Mouse (Mus musculus) midbrain, embryonic 11.5 days (tissue): ENCODE data around the gene Ppbp. TPM values are rescaled to one million over a fixed set of nuclear protein-coding genes. Genes with fewer than 3 reads are reported as not detected.
"Not testable (repeated sequence)": the region's sequence is repeated elsewhere in the genome, so short reads cannot be mapped to it uniquely, and the experiment has no call there.

Experiments used
- ATAC-seq: fragments of 200-750 bp; cut with Nextera tagmentation; 2 replicates; pipeline ENCODE4 v1.8.0; 2017; ENCODE audit warnings: moderate TSS enrichment, moderate library complexity; ENCODE audit not compliant: low FRiP score
- DNase-seq: peaks from one replicate; pipeline ENCODE4 v3.0.0; 2015; ENCODE audit warnings: low spot score; ENCODE audit errors: missing footprints
- H3K27ac ChIP-seq: fragments of 300-500 bp; sonication (generic); 2 replicates; pipeline ENCODE4 v1.5.1; 2014; ENCODE audit warnings: low read depth, low read length
- H3K27me3 ChIP-seq: fragments of 300-500 bp; sonication (generic); 2 replicates; pipeline ENCODE4 v1.6.1; 2014; ENCODE audit warnings: mild to moderate bottlenecking, low read length, moderate library complexity, mixed read lengths; ENCODE audit not compliant: control insufficient read depth, insufficient read depth
- H3K36me3 ChIP-seq: fragments of 300-500 bp; sonication (generic); 2 replicates; pipeline ENCODE4 v1.6.1; 2014; ENCODE audit warnings: mild to moderate bottlenecking, low read length, moderate library complexity, mixed read lengths; ENCODE audit not compliant: control insufficient read depth, insufficient read depth
- H3K4me1 ChIP-seq: fragments of 300-500 bp; sonication (generic); 2 replicates; pipeline ENCODE4 v1.6.1; 2014; ENCODE audit warnings: low read length; ENCODE audit not compliant: control insufficient read depth, insufficient read depth
- H3K4me2 ChIP-seq: fragments of 300-500 bp; sonication (generic); 2 replicates; pipeline ENCODE4 v1.6.1; 2014; ENCODE audit warnings: mild to moderate bottlenecking, moderate library complexity
- H3K4me3 ChIP-seq: fragments of 300-500 bp; sonication (generic); 2 replicates; pipeline ENCODE4 v1.5.1; 2014; ENCODE audit warnings: low read depth, low read length
- H3K9ac ChIP-seq: fragments of 300-500 bp; sonication (generic); 2 replicates; pipeline ENCODE4 v1.6.1; 2014; ENCODE audit warnings: low read length
- H3K9me3 ChIP-seq: fragments of 300-500 bp; sonication (generic); 2 replicates; pipeline ENCODE4 v1.6.1; 2016; ENCODE audit warnings: low read length; ENCODE audit not compliant: control insufficient read depth
- WGBS: fragments of 180-500 bp; shearing (Covaris S2); extraction: QIAGEN DNeasy Blood & Tissue Kit; methylation state at CpG from one replicate; pipeline ENCODE4 v1.1.7; 2014; 5-methylcytosine and 5-hydroxymethylcytosine counted together
- polyA plus RNA-seq: library from polyadenylated mRNA; unstranded; fragments of >200 nt; fragmentation: Nextera tagmentation; extraction: Ambion mirVana; gene quantifications from 2 replicates; pipeline ENCODE4 v1.2.1, GENCODE M21; 2014

Ppbp gene
- polyA plus RNA-seq, 1 experiment from 2014 or later: 16.5 TPM

DNA sequence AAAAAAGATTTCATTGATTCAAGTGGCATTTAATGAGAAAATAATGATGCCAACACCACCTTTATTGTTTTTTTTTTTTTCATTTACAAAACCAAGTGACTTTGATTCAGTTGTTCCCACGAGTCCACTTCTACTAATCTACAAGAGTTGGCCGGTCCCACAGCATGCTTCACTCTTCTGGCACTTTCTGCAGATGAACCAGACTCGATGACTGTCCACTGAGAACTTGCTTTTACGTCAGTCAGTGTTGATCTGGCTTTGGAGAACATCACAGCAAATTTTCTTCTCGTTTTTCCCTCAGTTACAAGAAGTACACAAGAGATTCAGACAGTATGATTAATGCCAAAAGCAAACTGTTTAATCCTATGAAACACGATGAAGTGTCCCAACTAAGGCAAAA is 10.5 kb downstream of the Ppbp start:
- H3K4me1 ChIP-seq: no peaks in the 10 kb centered on the region
- no peak overlapping the region for H3K4me3 ChIP-seq
- no peaks in the 10 kb centered on the region for H3K9me3 ChIP-seq
- ATAC-seq (no peak), DNase-seq (no peak)
- H3K4me2 ChIP-seq: no peak overlapping the region
- H3K9ac ChIP-seq: no peak overlapping the region
- H3K36me3 ChIP-seq: no peaks in the 10 kb centered on the region
- no peaks in the 10 kb centered on the region for H3K27me3 ChIP-seq
- H3K27ac ChIP-seq: no peak overlapping the region
- 81% methylated on average over 6 of the region's 6 CpGs for WGBS

DNA sequence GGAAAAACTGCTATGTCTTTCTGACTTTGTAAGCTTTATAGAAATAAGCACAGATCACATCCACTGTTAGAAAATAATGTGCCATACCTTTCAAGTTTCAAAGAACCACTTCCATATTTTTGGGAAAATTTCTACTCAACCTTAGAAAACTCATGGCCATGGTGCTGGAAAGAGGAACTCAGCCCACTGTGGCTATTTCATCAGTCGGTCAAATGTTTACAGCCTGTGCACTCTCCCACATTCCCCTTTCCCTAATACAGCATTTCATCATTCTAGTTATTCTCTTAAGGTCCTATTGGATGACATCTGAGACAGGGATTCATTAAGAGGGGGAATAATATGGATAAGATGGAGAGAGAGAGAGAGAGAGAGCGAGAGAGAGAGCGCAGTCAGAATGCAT is 15.4 kb downstream of the Ppbp start:
- no peak overlapping the region for H3K4me2 ChIP-seq
- no peaks in the 10 kb centered on the region for H3K27me3 ChIP-seq
- H3K9me3 ChIP-seq: no peaks in the 10 kb centered on the region
- WGBS: 94% methylated on average over 3 of the region's 3 CpGs
- DNase-seq (no peak), ATAC-seq (no peak)
- no peaks in the 10 kb centered on the region for H3K36me3 ChIP-seq
- H3K9ac ChIP-seq: no peak overlapping the region
- no peak overlapping the region for H3K4me3 ChIP-seq
- H3K4me1 ChIP-seq: peaks cover 2% of the 10 kb centered on the region
- no peak overlapping the region for H3K27ac ChIP-seq

DNA sequence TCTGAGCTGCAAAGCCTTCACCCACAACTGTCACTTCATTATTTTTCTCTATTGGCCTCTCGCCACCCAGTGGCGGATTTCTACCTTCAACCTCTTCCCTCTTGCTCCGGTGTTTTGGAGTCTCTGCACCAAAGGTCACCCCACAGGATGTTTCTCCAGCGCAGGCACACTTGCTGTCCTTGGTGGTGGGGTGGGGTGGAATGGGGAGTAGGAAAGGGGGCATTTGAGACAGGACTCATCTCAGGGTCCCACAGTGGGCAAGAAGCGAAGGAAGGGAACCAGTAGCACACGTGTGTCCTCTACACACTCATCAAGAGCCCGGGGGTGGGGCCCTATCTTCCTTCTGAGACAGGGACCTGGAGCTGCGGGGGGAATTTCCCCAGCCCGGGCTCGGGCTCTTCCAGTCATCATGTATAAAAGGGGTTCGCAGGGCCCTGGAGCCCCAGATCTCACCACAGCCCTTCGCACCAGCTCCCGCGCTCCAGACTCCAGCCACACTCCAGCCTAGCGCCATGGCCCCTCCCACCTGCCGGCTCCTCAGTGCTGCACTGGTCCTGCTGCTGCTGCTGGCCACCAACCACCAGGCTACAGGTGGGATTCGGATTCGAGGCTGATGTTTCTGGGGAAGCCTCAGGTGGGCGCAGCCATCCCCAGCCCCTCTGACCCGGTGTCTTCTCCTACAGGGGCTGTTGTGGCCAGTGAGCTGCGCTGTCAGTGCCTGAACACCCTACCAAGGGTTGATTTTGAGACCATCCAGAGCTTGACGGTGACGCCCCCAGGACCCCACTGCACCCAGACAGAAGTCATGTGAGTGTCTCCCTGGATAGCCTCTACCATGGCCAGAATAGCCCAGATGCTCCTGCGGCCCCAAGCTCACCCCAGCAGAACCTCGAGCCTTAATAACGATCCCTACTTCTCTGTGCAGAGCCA is 17.6 kb downstream of the Ppbp start, which contains the start of gene Cxcl3:
Gene Cxcl3, plus strand, starts transcription at position 445 of the 930 bp plus-strand sequence.
- ATAC-seq (peak; percentile 88), DNase-seq (peak; percentile 88)
- Histone ChIP-seq H3K4me1 (peaks cover 2% of the 10 kb centered on the region), H3K36me3 (no peaks in the 10 kb centered on the region), H3K4me2 (peak within 1 kb of the TSS; percentile 63), H3K27me3 (no peaks in the 10 kb centered on the region), H3K9ac (peak within 1 kb of the TSS; percentile 43; the same call in 1 of the 2 replicates), H3K27ac (no peak within 1 kb of the TSS), H3K4me3 (peak within 1 kb of the TSS; percentile 29), H3K9me3 (no peaks in the 10 kb centered on the region)
- WGBS: 16% methylated on average over 25 of the region's 26 CpGs

DNA sequence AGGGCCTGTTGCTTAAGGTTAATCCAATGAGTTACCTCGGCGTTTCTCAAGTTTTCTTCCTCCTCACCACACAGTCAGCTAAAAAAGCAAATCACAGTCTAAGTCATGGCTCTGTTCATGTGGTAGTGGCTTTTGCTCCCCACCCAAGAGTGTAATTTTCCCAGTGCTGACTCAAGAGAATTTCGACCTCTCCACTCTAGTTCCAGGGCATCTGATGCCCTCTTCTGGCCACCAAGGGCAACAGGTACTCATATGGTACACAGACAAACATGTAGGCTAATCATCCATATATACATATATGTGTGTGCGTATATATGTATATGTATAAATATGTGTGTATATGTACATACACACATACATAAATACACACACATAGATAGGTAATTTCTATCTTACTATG is 19.8 kb downstream of the Ppbp start:
- WGBS: 72% methylated on average over 4 of the region's 4 CpGs
- H3K4me1 ChIP-seq: peaks cover 2% of the 10 kb centered on the region
- H3K27me3 ChIP-seq: no peaks in the 10 kb centered on the region
- H3K27ac ChIP-seq: no peak overlapping the region
- DNase-seq (no peak), ATAC-seq (no peak)
- H3K36me3 ChIP-seq: no peaks in the 10 kb centered on the region
- H3K4me3 ChIP-seq: no peak overlapping the region
- H3K9ac ChIP-seq: no peak overlapping the region
- H3K9me3 ChIP-seq: no peaks in the 10 kb centered on the region
- H3K4me2 ChIP-seq: no peak overlapping the region

DNA sequence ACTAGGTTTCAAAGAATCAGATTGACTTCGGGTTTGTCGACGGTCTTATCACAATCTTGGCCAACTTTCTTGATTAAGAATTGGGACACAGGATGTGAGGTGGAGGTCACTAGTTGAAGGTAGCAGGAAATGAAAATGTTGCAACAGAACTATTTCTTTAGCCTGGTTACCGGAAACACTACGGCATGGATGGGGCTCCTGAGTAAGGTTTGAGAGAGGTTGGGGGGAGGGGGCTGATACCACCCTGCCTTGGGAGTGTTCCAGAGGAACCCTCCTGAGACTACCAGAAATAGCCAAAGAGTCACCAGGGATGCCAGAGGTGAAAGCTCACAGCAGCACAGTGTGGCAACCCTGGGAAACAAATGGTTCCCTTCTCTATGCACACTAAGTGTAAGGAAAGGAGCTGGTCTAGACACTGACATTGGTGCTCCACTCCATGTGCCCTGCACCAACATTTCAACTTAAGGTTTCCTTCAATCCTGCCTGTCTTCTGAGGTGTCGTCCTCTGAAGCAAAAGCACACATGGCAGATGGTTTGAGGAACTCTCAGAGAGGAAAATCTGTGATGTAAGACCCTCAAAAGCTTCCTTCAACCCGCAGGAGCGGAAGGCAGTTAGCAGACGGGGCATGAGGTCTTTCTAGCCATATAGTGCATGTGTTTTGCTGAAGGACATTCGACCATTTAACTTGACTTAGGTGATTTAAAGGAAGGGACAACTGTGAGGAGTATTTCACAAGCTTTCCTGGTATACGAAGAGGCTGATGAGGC is 21.2 kb downstream of the Ppbp start:
- Histone ChIP-seq H3K4me3 (no peak overlapping the region), H3K27me3 (no peaks in the 10 kb centered on the region), H3K4me1 (peaks cover 2% of the 10 kb centered on the region), H3K27ac (no peak overlapping the region), H3K9ac (no peak overlapping the region), H3K9me3 (no peaks in the 10 kb centered on the region), H3K36me3 (no peaks in the 10 kb centered on the region), H3K4me2 (no peak overlapping the region)
- DNase-seq (no peak), ATAC-seq (no peak)
- 86% methylated on average over 11 of the region's 11 CpGs for WGBS

DNA sequence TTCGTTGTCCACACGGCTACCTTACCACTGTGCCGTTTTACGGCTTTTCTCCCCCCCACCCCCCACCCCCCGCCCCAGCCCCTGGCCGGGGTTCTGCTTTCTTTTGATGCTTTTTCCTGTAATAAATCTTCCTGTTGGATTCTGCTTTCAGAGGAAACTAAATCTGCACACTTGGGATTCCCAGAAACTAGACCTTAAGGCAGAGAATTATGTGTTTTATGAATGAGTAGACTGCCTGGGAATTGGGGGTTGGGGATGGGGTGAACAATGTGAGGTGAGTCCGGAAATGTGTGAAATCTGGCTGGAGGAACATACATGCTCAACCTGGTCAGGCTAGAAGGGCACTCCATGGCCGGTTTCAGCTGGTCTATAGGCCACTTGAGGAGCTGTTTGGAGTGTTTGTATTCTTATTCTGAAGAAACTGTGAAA is 21.8 kb downstream of the Ppbp start:
- Histone ChIP-seq H3K4me1 (peaks cover 2% of the 10 kb centered on the region), H3K27ac (no peak overlapping the region), H3K9me3 (no peaks in the 10 kb centered on the region), H3K36me3 (no peaks in the 10 kb centered on the region), H3K4me2 (no peak overlapping the region), H3K9ac (no peak overlapping the region), H3K27me3 (no peaks in the 10 kb centered on the region), H3K4me3 (no peak overlapping the region)
- ATAC-seq (no peak), DNase-seq (no peak)
- WGBS: 92% methylated on average over 8 of the region's 8 CpGs

DNA sequence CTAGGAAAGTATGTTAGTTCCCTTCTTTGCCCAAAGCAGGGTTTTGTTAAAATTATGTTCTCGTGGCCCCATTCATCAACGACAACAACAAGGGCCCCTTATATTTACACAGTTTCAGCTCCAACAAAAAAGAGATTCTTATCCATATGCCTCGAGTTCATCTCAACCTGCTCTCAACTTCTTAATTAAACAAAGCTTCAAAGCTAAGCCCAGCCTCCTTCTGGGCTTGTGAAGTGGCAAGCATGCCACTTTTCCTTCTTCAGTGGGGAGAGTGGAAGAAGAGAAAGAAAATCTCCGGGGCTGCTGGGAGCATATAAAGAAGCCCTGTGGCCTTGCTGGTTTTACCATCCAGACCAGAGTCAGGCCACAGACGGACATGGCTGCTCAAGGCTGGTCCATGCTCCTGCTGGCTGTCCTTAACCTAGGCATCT is 25.9 kb downstream of the Ppbp start, which contains the start of gene Cxcl15:
Gene Cxcl15, plus strand, starts transcription at position 340 of the 431 bp plus-strand sequence.
- Histone ChIP-seq H3K4me1 (no peaks in the 10 kb centered on the region), H3K9ac (no peak within 1 kb of the TSS), H3K36me3 (no peaks in the 10 kb centered on the region), H3K4me2 (no peak within 1 kb of the TSS), H3K27me3 (no peaks in the 10 kb centered on the region), H3K9me3 (no peaks in the 10 kb centered on the region), H3K27ac (no peak within 1 kb of the TSS), H3K4me3 (no peak within 1 kb of the TSS)
- DNase-seq (no peak), ATAC-seq (no peak)
- WGBS: 64% methylated on average over 5 of the region's 5 CpGs

DNA sequence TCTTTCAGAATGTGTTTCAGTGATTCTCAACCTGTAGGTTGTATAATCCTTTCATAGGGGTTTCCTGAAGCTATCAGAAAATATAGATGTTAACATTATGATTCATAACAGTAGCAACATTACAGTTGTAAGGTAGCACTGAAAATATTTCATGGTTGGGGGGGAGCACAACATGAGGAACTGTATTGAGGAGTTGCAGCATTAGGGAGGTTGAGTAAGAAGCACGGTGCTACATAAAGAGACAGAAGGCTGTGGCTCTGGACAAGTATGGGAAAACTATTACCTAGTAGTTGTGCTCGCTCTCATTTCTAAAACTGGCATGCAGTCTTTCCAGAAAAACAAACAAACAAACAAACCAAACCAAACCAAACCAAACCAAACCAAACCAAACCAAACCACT is 27.1 kb downstream of the Ppbp start:
- not testable (repeated sequence) for DNase-seq, H3K9ac ChIP-seq, H3K36me3 ChIP-seq, H3K4me1 ChIP-seq, ATAC-seq, H3K27me3 ChIP-seq, H3K27ac ChIP-seq, H3K9me3 ChIP-seq, H3K4me2 ChIP-seq, H3K4me3 ChIP-seq
- 88% methylated on average over 2 of the region's 2 CpGs for WGBS

DNA sequence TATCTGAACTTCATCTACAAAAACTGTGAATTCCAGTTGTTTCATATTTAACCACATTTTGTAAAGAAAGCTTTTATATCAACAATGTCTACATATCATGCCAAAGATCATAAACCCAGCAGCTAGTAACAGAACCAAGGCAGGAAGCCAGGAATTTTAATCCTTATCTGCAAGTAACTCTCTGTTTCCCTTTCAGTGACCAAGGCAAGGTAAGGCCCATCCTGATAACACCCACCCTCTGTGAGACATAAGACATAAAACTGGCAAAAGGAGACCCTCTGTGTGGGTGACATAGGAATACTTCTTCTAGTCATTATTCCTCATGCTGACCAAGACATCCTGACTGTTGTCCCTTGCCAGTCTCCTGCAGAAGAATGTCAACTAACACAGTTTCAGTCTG is 36.3 kb downstream of the Ppbp start:
- no peaks in the 10 kb centered on the region for H3K9me3 ChIP-seq
- DNase-seq: no peak
- no peaks in the 10 kb centered on the region for H3K36me3 ChIP-seq
- H3K4me2 ChIP-seq: no peak overlapping the region
- H3K9ac ChIP-seq: no peak overlapping the region
- no peak overlapping the region for H3K4me3 ChIP-seq
- H3K27me3 ChIP-seq: no peaks in the 10 kb centered on the region
- ATAC-seq: no peak
- H3K27ac ChIP-seq: no peak overlapping the region
- H3K4me1 ChIP-seq: no peaks in the 10 kb centered on the region
